Mouse (Mus musculus): ENCODE measurements at regions not wholly inside any gene's neighbourhood (a gene's known extent, or its start where the extent isn't known, plus 50 kb on each side); places are given as distances from the start of the nearest gene placed in this dataset.

DNA sequence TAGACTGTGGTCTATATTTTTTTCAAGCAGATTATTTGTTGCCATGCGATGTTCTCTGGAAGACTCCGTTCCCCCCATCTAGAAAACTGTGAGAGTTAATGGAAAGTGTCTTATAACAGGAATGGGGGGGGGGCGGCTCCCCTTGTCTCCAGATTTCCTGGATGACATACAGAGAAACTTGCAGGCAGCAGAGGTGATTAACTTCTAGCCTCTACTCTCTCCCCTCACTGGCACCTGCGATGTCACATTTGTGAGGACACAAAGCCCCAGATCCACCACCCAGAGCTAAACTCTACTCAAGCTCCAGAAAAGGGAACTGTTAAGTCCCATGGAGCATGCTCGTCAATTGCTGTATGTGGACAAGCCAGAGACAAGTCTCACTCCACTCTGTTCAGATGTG is 267.6 kb downstream of the Fam49a start:
- TF ChIP-seq TAL1 (IDR thresholded peaks at IDR 0.05; ENCODE audit: low read length): no peak
- TF ChIP-seq GATA1 (IDR thresholded peaks at IDR 0.05; ENCODE audit: low read length): no peak
- no peaks in the 10 kb centered on the region for H3K9me3 ChIP-seq (ENCODE audit: control insufficient read depth, low read length)
- H3K36me3 ChIP-seq (ENCODE audit: control insufficient read depth): no peaks in the 10 kb centered on the region
- H3K27me3 ChIP-seq (ENCODE audit: control insufficient read depth): no peaks in the 10 kb centered on the region
- H3K4me3 ChIP-seq (replicated peaks): no peak overlapping the region
- peaks cover 10% of the 10 kb centered on the region for H3K4me1 ChIP-seq (ENCODE audit: control insufficient read depth)

DNA sequence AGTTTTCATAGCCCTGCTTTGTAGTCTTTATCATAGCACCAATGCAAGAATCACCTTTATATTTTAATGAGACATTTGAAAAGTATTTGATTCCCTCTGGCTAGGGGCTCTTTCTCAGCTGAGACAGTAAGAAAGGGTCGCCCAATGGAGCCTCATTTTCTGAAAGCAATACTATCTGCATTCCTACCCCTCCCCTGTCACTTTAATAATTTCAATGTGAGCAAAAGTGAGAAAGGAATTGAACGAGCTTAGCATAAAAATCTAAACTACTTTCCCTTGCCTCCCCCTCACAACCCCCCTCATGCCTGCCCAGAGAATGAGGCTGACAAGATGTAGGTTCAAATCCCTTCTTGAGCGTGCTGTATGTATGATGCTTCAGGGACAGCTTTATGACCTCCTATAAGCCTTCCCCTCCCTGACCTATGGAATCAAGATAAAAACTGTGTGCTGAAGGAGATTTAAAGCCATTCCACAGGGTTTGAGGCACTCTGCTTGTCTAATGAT is 266.6 kb downstream of the Fam49a start:
- H3K9me3 ChIP-seq (ENCODE audit: control insufficient read depth, low read length): no peaks in the 10 kb centered on the region
- no peaks in the 10 kb centered on the region for H3K27me3 ChIP-seq (ENCODE audit: control insufficient read depth)
- no peak for TF ChIP-seq GATA1 (IDR thresholded peaks at IDR 0.05; ENCODE audit: low read length)
- TF ChIP-seq TAL1 (IDR thresholded peaks at IDR 0.05; ENCODE audit: low read length): no peak
- no peak overlapping the region for H3K4me3 ChIP-seq (replicated peaks)
- H3K4me1 ChIP-seq (ENCODE audit: control insufficient read depth): peaks cover 10% of the 10 kb centered on the region
- H3K36me3 ChIP-seq (ENCODE audit: control insufficient read depth): no peaks in the 10 kb centered on the region

DNA sequence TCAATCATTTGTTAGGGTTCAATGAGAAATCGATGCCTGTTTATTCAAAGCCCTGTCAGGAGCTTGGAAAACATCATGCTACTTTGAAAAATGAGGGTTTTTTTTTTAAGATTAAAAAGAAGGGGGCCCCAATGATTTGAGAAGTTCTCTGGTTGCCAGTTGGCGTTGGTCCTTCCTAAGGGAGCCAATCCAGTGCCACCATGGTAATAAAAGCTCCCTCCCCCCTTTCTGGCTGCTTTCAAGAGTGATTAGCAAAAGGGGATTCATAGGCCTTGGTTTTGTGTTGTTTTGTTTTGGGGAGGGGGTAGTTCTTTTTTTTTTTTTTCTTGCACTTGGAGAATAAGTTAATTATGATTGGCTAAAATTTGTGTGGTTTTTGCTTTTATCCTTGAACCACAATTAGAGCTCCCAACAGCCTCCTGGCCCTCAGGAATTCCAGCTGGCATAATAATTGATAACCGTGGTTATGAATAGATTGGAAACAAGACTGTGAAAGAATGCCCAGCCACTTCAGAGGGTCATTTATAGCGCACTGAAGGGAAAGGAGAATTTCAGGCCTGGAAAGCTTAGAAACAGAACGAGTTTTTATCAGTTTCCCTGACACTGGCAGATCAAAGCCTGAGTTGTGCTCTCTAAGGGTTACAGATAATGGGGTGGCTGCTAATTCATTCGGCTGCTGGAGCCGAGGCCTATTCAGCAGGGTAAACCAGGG is 266.0 kb downstream of the Fam49a start:
- no peak overlapping the region for H3K4me3 ChIP-seq (replicated peaks)
- H3K4me1 ChIP-seq (ENCODE audit: control insufficient read depth): peaks cover 10% of the 10 kb centered on the region
- no peaks in the 10 kb centered on the region for H3K27me3 ChIP-seq (ENCODE audit: control insufficient read depth)
- H3K36me3 ChIP-seq (ENCODE audit: control insufficient read depth): no peaks in the 10 kb centered on the region
- no peaks in the 10 kb centered on the region for H3K9me3 ChIP-seq (ENCODE audit: control insufficient read depth, low read length)
- TF ChIP-seq GATA1 (IDR thresholded peaks at IDR 0.05; ENCODE audit: low read length): no peak
- TF ChIP-seq TAL1 (IDR thresholded peaks at IDR 0.05; ENCODE audit: low read length): no peak

DNA sequence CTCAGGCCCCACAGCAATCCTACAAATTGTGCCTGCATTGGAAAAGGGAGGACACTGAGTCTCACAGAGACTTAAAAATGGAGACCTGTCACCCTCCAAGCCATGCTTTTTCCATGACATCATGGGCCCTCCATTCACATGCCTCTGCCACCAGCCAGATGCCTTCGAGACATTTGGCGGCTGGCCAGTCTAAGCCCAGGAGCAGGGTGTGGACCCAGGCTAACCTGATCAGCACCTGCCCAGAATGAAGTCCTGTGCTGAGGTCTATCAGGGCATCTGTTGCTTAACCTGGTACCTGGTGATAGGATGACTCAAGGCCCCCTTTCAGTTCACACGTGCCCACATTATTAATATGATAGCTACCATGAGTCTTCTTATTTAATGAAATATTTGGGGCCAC is 265.4 kb downstream of the Fam49a start:
- Histone ChIP-seq H3K36me3 (ENCODE audit: control insufficient read depth) (no peaks in the 10 kb centered on the region), H3K4me3 (replicated peaks) (no peak overlapping the region), H3K4me1 (ENCODE audit: control insufficient read depth) (peaks cover 10% of the 10 kb centered on the region), H3K27me3 (ENCODE audit: control insufficient read depth) (no peaks in the 10 kb centered on the region), H3K9me3 (ENCODE audit: control insufficient read depth, low read length) (no peaks in the 10 kb centered on the region)
- TF ChIP-seq TAL1 (IDR thresholded peaks at IDR 0.05; ENCODE audit: low read length) (no peak), GATA1 (IDR thresholded peaks at IDR 0.05; ENCODE audit: low read length) (no peak)

DNA sequence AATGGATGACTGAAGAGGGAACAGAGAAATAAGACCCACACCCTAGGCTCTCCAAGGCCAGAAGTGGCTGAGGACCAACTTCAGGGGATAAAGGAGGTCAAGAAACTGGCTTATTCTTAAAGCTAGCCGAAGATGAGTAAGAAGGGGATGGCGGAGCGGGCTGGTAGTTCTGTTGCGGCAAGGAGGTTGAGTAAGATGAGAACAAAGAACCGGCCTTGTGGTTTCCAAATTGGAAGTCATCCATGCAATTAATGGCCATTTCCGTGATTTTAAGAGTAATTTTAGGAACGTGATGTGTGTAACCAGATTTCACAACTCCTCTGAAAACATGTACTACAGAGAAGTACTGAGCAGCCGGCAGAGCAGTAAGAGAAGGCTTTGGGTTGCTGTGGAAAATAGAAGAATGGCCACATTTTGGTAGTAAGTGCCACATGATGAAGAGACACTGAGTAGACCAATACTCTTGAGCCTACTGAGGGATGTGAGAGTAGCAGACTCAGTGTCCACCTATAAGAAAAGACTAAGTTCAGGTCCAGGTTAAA is 258.4 kb downstream of the Fam49a start:
- H3K9me3 ChIP-seq (ENCODE audit: control insufficient read depth, low read length): no peaks in the 10 kb centered on the region
- H3K4me1 ChIP-seq (ENCODE audit: control insufficient read depth): peaks cover 9% of the 10 kb centered on the region
- TF ChIP-seq TAL1 (IDR thresholded peaks at IDR 0.05; ENCODE audit: low read length) (no peak), GATA1 (IDR thresholded peaks at IDR 0.05; ENCODE audit: low read length) (no peak)

DNA sequence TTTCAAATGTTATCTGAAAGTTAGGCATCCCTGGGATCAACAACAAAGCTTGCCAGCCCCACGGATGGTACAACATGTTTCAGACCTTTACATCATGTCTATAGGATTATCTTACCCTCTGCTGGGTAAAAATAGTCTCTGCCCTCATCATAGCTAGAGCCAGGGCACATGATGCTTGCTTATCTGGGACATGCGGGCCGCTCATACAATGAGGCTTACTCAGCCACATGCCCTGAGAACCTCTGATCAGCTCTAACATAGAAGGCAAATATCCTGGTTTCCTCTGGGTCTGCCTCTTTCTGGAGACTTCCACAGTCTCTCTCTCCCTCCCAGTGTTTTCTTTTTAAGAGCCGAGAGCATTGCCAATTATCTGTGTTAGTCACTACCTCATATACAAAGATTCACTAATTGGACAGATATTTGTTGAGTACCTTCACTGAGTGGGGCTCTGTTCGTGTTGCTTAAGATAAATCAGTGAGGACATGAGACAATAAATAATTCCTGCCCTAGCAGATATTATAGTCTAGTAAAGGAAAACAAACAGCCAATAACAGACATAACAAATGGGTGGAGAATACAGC is 256.6 kb downstream of the Fam49a start:
- Histone ChIP-seq H3K27me3 (ENCODE audit: control insufficient read depth) (no peaks in the 10 kb centered on the region), H3K4me3 (replicated peaks) (no peak overlapping the region), H3K4me1 (ENCODE audit: control insufficient read depth) (peaks cover 7% of the 10 kb centered on the region), H3K36me3 (ENCODE audit: control insufficient read depth) (no peaks in the 10 kb centered on the region), H3K9me3 (ENCODE audit: control insufficient read depth, low read length) (no peaks in the 10 kb centered on the region)
- no peak for TF ChIP-seq TAL1 (IDR thresholded peaks at IDR 0.05; ENCODE audit: low read length)

More for the DNA sequence above, 258.4 kb downstream of the Fam49a start:
- Histone ChIP-seq H3K4me3 (replicated peaks) (no peak overlapping the region), H3K27me3 (ENCODE audit: control insufficient read depth) (no peaks in the 10 kb centered on the region), H3K36me3 (ENCODE audit: control insufficient read depth) (no peaks in the 10 kb centered on the region)

DNA sequence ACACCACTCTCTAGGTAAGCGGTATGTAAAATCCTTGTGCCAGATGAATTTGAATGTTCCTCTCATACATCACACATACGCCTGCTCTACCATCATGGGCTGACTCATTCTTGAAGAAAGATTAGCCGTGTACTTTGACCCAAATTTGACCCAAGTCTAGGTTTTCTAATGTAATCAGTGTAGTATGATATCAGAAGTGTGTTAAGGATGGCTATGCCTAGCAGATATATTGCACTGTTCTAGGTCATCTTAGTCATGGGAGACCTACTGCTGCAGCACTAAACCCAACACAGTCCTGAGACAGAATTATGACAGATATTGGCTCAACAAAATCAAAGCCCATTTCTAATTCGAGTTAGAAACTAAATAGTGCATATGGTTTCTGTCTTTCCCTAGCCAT is 255.1 kb downstream of the Fam49a start:
- no peak for TF ChIP-seq TAL1 (IDR thresholded peaks at IDR 0.05; ENCODE audit: low read length)
- TF ChIP-seq GATA1 (IDR thresholded peaks at IDR 0.05; ENCODE audit: low read length): no peak
- no peak overlapping the region for H3K4me3 ChIP-seq (replicated peaks)
- no peaks in the 10 kb centered on the region for H3K27me3 ChIP-seq (ENCODE audit: control insufficient read depth)
- H3K36me3 ChIP-seq (ENCODE audit: control insufficient read depth): no peaks in the 10 kb centered on the region
- H3K4me1 ChIP-seq (ENCODE audit: control insufficient read depth): peaks cover 9% of the 10 kb centered on the region
- H3K9me3 ChIP-seq (ENCODE audit: control insufficient read depth, low read length): no peaks in the 10 kb centered on the region

DNA sequence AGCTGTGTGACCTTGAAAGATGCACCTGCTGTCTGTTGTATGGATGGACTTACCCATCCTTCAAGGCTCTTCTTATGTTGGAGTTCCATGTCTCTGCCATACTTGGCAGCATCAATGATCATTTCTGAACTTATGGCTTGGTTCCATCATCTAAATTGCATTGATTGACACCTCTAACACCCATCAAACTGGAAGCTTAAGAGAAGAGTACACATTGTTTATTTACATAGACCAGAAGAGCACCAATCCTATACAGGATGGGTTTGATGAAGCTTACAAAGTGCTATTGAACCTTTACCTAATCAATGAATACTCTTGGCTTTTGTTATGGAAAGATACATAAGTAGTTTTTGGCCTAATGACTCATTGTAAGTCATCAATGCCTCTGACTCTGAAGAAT is 248.8 kb downstream of the Fam49a start:
- TF ChIP-seq GATA1 (IDR thresholded peaks at IDR 0.05; ENCODE audit: low read length): no peak
- TF ChIP-seq TAL1 (IDR thresholded peaks at IDR 0.05; ENCODE audit: low read length): no peak
- no peaks in the 10 kb centered on the region for H3K9me3 ChIP-seq (ENCODE audit: control insufficient read depth, low read length)
- no peaks in the 10 kb centered on the region for H3K27me3 ChIP-seq (ENCODE audit: control insufficient read depth)
- no peak overlapping the region for H3K4me3 ChIP-seq (replicated peaks)
- H3K4me1 ChIP-seq (ENCODE audit: control insufficient read depth): peaks cover 25% of the 10 kb centered on the region
- H3K36me3 ChIP-seq (ENCODE audit: control insufficient read depth): no peaks in the 10 kb centered on the region

DNA sequence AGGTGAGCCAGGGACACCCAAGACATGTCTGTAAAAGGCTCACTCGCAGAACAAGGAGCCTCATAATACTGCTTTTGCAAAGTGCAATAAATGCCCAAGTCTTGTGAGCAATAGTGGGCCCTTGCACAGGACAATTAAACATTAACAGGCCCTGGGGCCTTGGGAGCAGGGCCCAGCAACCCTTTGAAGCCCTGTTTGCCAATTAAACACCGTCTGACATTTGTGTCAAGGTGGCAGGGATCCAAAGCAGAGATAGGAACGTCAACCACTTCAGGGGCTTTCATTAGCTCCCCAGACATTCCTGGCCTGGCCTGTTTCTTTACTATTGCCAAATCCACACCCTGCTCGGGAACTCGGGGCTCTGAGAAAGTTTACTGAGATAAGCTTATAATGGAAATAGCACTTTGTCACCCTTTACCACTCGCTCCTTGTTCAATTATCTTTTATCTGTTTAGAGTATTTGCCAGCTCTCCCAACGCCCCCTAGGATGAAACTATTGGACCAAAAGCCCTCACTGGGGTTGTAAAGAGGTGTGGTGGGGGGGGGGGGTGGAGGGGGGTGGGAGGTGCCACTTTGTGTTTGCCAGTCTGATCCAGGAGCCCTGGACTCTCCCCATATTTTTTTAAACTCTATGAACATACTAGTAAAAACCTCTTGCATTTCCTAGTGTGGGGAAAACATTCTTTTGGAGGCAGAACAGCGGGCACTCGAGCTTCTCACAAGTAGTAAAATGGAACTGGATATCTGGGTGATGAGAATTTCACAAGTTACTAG is 247.4 kb downstream of the Fam49a start:
- H3K36me3 ChIP-seq (ENCODE audit: control insufficient read depth): no peaks in the 10 kb centered on the region
- no peaks in the 10 kb centered on the region for H3K9me3 ChIP-seq (ENCODE audit: control insufficient read depth, low read length)
- no peaks in the 10 kb centered on the region for H3K27me3 ChIP-seq (ENCODE audit: control insufficient read depth)
- TF ChIP-seq GATA1 (IDR thresholded peaks at IDR 0.05; ENCODE audit: low read length) (no peak), TAL1 (IDR thresholded peaks at IDR 0.05; ENCODE audit: low read length) (no peak)
- H3K4me3 ChIP-seq (replicated peaks): no peak overlapping the region
- peaks cover 25% of the 10 kb centered on the region for H3K4me1 ChIP-seq (ENCODE audit: control insufficient read depth)
